Mouse (Mus musculus) heart, embryonic 11.5 days (tissue): ENCODE measurements around the gene Gnb1. TPM values are rescaled to one million over a fixed set of nuclear protein-coding genes. Genes with fewer than 3 reads are reported as not detected.

Experiments used
- ATAC-seq: fragments of 200-750 bp; cut with Nextera tagmentation; replicated peaks from 2 replicates; pipeline ENCODE4 v1.8.0; 2017; ENCODE audit warnings: moderate library complexity; ENCODE audit not compliant: insufficient number of reproducible peaks, low FRiP score, low TSS enrichment
- H3K27ac ChIP-seq: fragments of 300-500 bp; sonication (generic); 2 replicates; pipeline ENCODE4 v1.5.1; 2014; ENCODE audit warnings: mild to moderate bottlenecking, low read depth, low read length
- H3K27me3 ChIP-seq: fragments of 300-500 bp; sonication (generic); 2 replicates; pipeline ENCODE4 v1.6.1; 2014; ENCODE audit warnings: mild to moderate bottlenecking, low read length, mixed read lengths; ENCODE audit not compliant: control insufficient read depth, insufficient read depth
- H3K36me3 ChIP-seq: fragments of 300-500 bp; sonication (generic); 2 replicates; pipeline ENCODE4 v1.6.1; 2014; ENCODE audit warnings: mild to moderate bottlenecking, low read length, moderate library complexity, mixed read lengths; ENCODE audit not compliant: control insufficient read depth, insufficient read depth
- H3K4me1 ChIP-seq: fragments of 300-500 bp; sonication (generic); 2 replicates; pipeline ENCODE4 v1.6.1; 2014; ENCODE audit warnings: low read length; ENCODE audit not compliant: control insufficient read depth, insufficient read depth
- H3K4me2 ChIP-seq: fragments of 300-500 bp; sonication (generic); 2 replicates; pipeline ENCODE4 v1.6.1; 2014; ENCODE audit warnings: mild to moderate bottlenecking, moderate library complexity
- H3K4me3 ChIP-seq: fragments of 300-500 bp; sonication (generic); 2 replicates; pipeline ENCODE4 v1.5.1; 2014; ENCODE audit warnings: low read depth, low read length
- H3K9ac ChIP-seq: fragments of 300-500 bp; sonication (generic); 2 replicates; pipeline ENCODE4 v1.6.1; 2014; ENCODE audit warnings: mild to moderate bottlenecking, low read depth, low read length, moderate library complexity
- H3K9me3 ChIP-seq: fragments of 300-500 bp; sonication (generic); replicated peaks from 2 replicates; pipeline ENCODE4 v1.6.1; 2016; ENCODE audit warnings: low read length; ENCODE audit not compliant: control insufficient read depth
- WGBS: fragments of 180-500 bp; shearing (Covaris S2); extraction: QIAGEN DNeasy Blood & Tissue Kit; methylation state at CpG from one replicate; pipeline ENCODE4 v1.1.7; 2014; ENCODE audit not compliant: insufficient replicate concordance; 5-methylcytosine and 5-hydroxymethylcytosine counted together
- polyA plus RNA-seq: library from polyadenylated mRNA; unstranded; fragments of >200 nt; fragmentation: Nextera tagmentation; extraction: Ambion mirVana; gene quantifications from 2 replicates; pipeline ENCODE4 v1.2.1, GENCODE M21; 2014

Gene Gnb1
- polyA plus RNA-seq, 1 experiment from 2014 or later: 410 TPM

DNA sequence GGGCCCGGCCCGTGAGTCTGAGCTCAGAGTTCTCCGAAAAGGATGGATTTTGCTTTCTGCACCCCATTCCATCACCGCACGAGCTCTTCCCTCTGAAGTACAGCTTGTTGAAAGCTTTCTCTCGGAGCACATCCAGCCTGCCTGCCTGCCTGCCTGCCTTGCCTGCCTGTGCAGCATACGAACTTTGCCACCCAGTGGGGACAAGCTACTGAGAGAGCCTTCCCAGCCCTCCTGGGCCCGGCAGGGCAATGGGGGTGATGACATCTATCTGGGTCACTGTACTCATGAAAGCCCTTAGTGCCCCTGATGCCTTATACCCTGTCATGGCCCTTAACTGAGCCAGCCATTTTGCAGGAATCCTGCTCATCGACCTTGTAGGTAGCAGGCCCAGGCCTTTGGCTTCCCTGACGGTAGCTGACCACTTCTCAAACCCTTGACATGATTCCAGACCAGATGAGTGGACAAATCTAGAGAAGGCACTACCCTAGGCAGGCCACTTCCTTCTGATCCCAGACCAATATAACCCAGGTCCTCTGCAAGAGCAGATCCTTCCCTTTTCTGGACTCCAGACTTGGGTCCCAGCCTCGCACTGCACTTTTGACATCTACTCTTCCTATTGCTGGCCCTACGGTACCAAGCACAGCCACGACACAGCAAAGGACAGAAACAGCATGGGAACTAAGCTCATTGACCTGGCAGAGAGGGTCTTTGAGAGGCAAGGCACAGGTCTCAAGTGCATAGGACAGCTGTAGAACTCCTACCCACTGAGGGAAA, 23.7 kb upstream of the Gnb1 start:
- Histone ChIP-seq H3K4me1 (peaks cover 5% of the 10 kb centered on the region; the same call in 1 of the 2 replicates), H3K27ac (no peak overlapping the region), H3K27me3 (peaks cover 11% of the 10 kb centered on the region), H3K9me3 (no peaks in the 10 kb centered on the region), H3K4me3 (no peak overlapping the region), H3K4me2 (no peak overlapping the region), H3K36me3 (no peaks in the 10 kb centered on the region), H3K9ac (no peak overlapping the region)
- 73% methylated on average over 13 of the region's 13 CpGs for WGBS
- ATAC-seq: no peak

- Histone ChIP-seq H3K27ac (no peak within 1 kb of the TSS), H3K36me3 (no peaks in the 10 kb centered on the region), H3K9ac (peak within 1 kb of the TSS; percentile 39; the same call in 1 of the 2 replicates), H3K4me3 (peak within 1 kb of the TSS; percentile 36), H3K27me3 (peaks cover 11% of the 10 kb centered on the region), H3K4me2 (peak within 1 kb of the TSS; percentile 64), H3K4me1 (peaks cover 8% of the 10 kb centered on the region; the same call in 1 of the 2 replicates), H3K9me3 (no peaks in the 10 kb centered on the region)
- ATAC-seq: no peak
- WGBS: 12% methylated on average over 21 of the region's 21 CpGs
Observed at GRCm38 (mm10) chr4:155468952-155469351, 22.2 kb upstream of the Gnb1 start, which contains the start of gene Tmem52. Gene Tmem52 (plus strand): TSS chr4:155469114.

DNA sequence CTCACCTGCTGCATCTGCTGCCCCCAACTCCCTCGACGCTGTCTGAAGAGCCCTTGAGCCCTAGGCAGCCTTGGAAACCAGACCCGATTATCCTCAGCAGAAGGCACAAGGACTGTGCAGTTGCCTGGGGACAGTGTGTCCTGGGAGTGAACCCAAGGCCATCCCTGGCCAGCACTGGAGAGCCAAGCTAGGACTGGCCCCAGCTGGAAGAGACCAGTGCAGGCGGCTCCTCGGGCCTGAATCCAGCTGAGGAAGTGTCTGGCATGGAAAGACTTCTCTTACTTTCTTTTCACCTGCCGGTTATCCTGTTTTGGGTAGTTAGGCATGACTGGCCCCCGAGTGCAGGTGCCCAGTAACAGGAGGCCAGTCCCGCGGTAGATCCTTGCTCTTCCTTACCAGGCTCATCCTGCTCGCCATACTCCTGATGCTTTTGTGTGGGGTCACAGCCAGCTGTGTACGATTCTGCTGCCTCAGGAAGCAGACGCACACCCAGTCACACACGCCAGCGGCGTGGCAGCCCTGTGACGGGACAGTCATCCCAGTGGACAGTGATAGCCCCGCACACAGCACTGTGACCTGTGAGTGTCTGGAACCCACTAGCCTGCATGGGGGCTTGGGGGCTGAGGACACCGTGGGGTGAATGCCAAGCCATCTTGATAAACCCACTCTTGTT, 21.4 kb upstream of the Gnb1 start:
- Histone ChIP-seq H3K36me3 (no peaks in the 10 kb centered on the region), H3K4me3 (no peak overlapping the region), H3K4me1 (peaks cover 8% of the 10 kb centered on the region; the same call in 1 of the 2 replicates), H3K9me3 (no peaks in the 10 kb centered on the region), H3K27ac (no peak overlapping the region), H3K9ac (no peak overlapping the region), H3K4me2 (peak overlapping the region; percentile 64; the same call in 1 of the 2 replicates), H3K27me3 (peaks cover 11% of the 10 kb centered on the region)
- no peak for ATAC-seq
- 67% methylated on average over 18 of the region's 18 CpGs for WGBS

DNA sequence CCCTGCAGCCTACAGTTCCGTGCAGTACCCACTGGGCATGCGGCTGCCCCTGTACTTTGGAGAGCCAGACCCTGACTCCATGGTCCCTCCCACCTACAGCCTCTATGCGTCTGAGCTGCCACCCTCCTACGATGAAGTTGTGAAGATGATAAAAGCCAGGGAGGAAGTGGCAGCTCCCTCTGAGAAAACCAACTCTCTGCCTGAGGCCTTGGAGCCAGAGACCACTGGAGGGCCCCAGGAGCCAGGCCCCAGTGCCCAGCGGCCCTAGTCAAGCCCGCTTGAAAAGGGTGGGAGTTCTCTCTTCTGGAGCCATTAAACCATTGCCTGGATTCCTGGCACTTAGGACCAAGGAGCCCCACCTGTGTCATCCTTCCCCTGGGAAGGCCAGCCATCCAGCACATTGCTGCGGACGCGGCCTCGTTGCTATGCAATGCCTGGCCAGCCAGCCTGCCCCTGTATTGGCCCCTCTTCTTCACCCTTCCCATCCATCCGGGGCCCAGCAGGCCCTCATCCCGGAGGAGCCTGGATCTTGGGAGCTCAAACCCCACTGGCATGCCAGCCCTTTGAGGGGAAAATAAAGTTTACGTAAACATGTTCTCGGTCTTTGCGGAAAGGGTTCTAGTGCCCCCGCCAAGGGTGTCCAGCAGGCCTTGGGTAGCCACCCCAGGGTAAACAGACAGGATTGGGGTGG, 20.8 kb upstream of the Gnb1 start:
- H3K9ac ChIP-seq: no peak overlapping the region
- no peak overlapping the region for H3K27ac ChIP-seq
- H3K4me3 ChIP-seq: no peak overlapping the region
- ATAC-seq: no peak
- peaks cover 11% of the 10 kb centered on the region for H3K27me3 ChIP-seq
- H3K4me1 ChIP-seq: peaks cover 8% of the 10 kb centered on the region; the same call in 1 of the 2 replicates
- H3K4me2 ChIP-seq: no peak overlapping the region
- WGBS: 71% methylated on average over 16 of the region's 16 CpGs
- H3K36me3 ChIP-seq: no peaks in the 10 kb centered on the region
- H3K9me3 ChIP-seq: no peaks in the 10 kb centered on the region

DNA sequence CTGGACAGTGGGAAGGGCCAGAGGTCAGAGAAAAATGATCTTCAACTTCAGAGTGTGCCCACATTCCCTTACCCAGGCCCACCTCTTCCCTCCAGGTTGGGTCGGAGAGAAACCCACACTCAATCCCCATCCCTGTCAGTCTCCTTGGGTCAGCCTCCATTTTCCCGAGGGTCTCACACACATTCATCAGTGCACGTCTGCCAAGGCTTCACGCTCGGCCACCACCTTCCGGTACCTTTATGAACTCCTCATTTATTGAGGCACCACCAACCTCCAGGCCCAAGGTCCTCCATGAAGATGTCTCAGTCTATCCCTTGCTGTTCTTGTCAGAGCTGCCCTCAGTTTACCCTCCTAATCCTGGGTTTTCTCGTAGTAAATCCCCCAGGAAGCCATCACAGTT, 20.2 kb upstream of the Gnb1 start:
- Histone ChIP-seq H3K4me2 (no peak overlapping the region), H3K9ac (no peak overlapping the region), H3K9me3 (no peaks in the 10 kb centered on the region), H3K4me1 (peaks cover 8% of the 10 kb centered on the region; the same call in 1 of the 2 replicates), H3K36me3 (no peaks in the 10 kb centered on the region), H3K27me3 (peaks cover 11% of the 10 kb centered on the region), H3K4me3 (no peak overlapping the region), H3K27ac (no peak overlapping the region)
- WGBS: 82% methylated on average over 7 of the region's 7 CpGs
- ATAC-seq: no peak

GRCm38 (mm10) chr4:155471406-155471805, 19.8 kb upstream of the Gnb1 start:
- H3K4me2 ChIP-seq: no peak overlapping the region
- no peaks in the 10 kb centered on the region for H3K9me3 ChIP-seq
- 79% methylated on average over 7 of the region's 7 CpGs for WGBS
- no peaks in the 10 kb centered on the region for H3K36me3 ChIP-seq
- H3K4me3 ChIP-seq: no peak overlapping the region
- no peak overlapping the region for H3K27ac ChIP-seq
- H3K4me1 ChIP-seq: peaks cover 8% of the 10 kb centered on the region; the same call in 1 of the 2 replicates
- no peak for ATAC-seq
- H3K9ac ChIP-seq: no peak overlapping the region
- peaks cover 11% of the 10 kb centered on the region for H3K27me3 ChIP-seq

- WGBS: 62% methylated on average over 3 of the region's 3 CpGs
- Histone ChIP-seq H3K36me3 (no peaks in the 10 kb centered on the region), H3K27ac (no peak overlapping the region), H3K4me1 (peaks cover 8% of the 10 kb centered on the region; the same call in 1 of the 2 replicates), H3K27me3 (peaks cover 11% of the 10 kb centered on the region), H3K4me2 (no peak overlapping the region), H3K4me3 (no peak overlapping the region), H3K9ac (no peak overlapping the region), H3K9me3 (no peaks in the 10 kb centered on the region)
- ATAC-seq: no peak
Observed at GRCm38 (mm10) chr4:155472716-155473290, 18.4 kb upstream of the Gnb1 start.

DNA sequence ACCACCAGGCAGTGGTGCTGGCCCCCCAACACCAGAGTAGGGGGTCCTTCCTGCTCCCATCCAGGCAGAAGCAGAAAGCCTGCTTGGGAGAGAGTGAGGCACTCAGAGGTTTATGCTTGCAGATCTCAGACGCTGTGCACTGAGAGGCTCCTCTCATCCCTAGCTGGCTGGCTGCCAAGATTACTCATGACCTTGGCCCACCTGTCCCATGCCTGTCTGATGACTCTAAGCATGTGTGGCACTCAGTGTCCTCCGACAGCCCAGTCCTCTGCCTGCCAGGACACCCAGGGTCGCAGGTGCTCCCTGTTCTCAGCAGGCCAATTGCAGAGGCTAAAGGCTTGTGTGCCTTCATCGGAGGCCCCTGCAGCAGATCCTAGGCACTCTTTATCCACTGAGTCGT, 17.8 kb upstream of the Gnb1 start:
- Histone ChIP-seq H3K36me3 (no peaks in the 10 kb centered on the region), H3K27ac (no peak overlapping the region), H3K9me3 (no peaks in the 10 kb centered on the region), H3K4me3 (no peak overlapping the region), H3K4me2 (no peak overlapping the region), H3K9ac (no peak overlapping the region; the same call in 1 of the 2 replicates), H3K4me1 (peaks cover 8% of the 10 kb centered on the region; the same call in 1 of the 2 replicates), H3K27me3 (peaks cover 11% of the 10 kb centered on the region)
- peak; percentile 64; the same call in 1 of the 2 replicates for ATAC-seq
- WGBS: 48% methylated on average over 5 of the region's 5 CpGs
